Mouse (Mus musculus): ENCODE results near the gene Tra2a. TPM values are rescaled to one million over a fixed set of nuclear protein-coding genes. Genes with fewer than 3 reads are reported as not detected.
A peak's percentile ranks its signal among the peaks of the same experiment; 100 is the strongest.

Tra2a gene
- polyA plus RNA-seq, 1 experiment from 2014 or later, result 30.2 TPM

GRCm38 (mm10) chr6:49263081-49263846, 569 bp downstream of the Tra2a start:
- H3K4me3 ChIP-seq (ENCODE audit: low read depth, low read length), result peak overlapping the region; percentile 100
- H3K4me1 ChIP-seq (replicated peaks; ENCODE audit: control insufficient read depth, insufficient read depth, low read length), result no peaks in the 10 kb centered on the region
- WGBS, result under 1% methylated on average over 69 of the region's 71 CpGs
- H3K36me3 ChIP-seq (ENCODE audit: control insufficient read depth, insufficient read depth), result no peaks in the 10 kb centered on the region
- peak; percentile 69 for ATAC-seq
- no peaks in the 10 kb centered on the region for H3K27me3 ChIP-seq (replicated peaks; ENCODE audit: control insufficient read depth, insufficient read depth, low read length)
- peak overlapping the region; percentile 68 for H3K4me2 ChIP-seq (replicated peaks; ENCODE audit: low read depth)
- H3K27ac ChIP-seq (ENCODE audit: low read depth, low read length), result peak overlapping the region; percentile 97
- H3K9ac ChIP-seq (ENCODE audit: low read depth, low read length), result peak overlapping the region; percentile 96
- no peaks in the 10 kb centered on the region for H3K9me3 ChIP-seq (ENCODE audit: control insufficient read depth)
- no peak for TF ChIP-seq CTCF (IDR thresholded peaks at IDR 0.05; ENCODE audit: low read depth)

GRCm38 (mm10) chr6:49262421-49262820, 1.4 kb downstream of the Tra2a start:
- H3K27me3 ChIP-seq (replicated peaks; ENCODE audit: control insufficient read depth, insufficient read depth, low read length), result no peaks in the 10 kb centered on the region
- H3K36me3 ChIP-seq (ENCODE audit: control insufficient read depth, insufficient read depth), result no peaks in the 10 kb centered on the region
- peak overlapping the region; percentile 68 for H3K4me2 ChIP-seq (replicated peaks; ENCODE audit: low read depth)
- H3K9ac ChIP-seq (ENCODE audit: low read depth, low read length), result peak overlapping the region; percentile 96
- no peak for ATAC-seq
- WGBS, result under 1% methylated on average over 9 of the region's 9 CpGs
- no peaks in the 10 kb centered on the region for H3K9me3 ChIP-seq (ENCODE audit: control insufficient read depth)
- H3K27ac ChIP-seq (ENCODE audit: low read depth, low read length), result no peak overlapping the region
- peak overlapping the region; percentile 100 for H3K4me3 ChIP-seq (ENCODE audit: low read depth, low read length)
- no peak for TF ChIP-seq CTCF (IDR thresholded peaks at IDR 0.05; ENCODE audit: low read depth)
- H3K4me1 ChIP-seq (replicated peaks; ENCODE audit: control insufficient read depth, insufficient read depth, low read length), result no peaks in the 10 kb centered on the region

- peak overlapping the region; percentile 4; the same call in 1 of the 2 replicates for H3K27ac ChIP-seq (ENCODE audit: low read depth, low read length)
- H3K4me1 ChIP-seq (replicated peaks; ENCODE audit: control insufficient read depth, insufficient read depth, low read length), result no peaks in the 10 kb centered on the region
- peak overlapping the region; percentile 4 for H3K4me2 ChIP-seq (replicated peaks; ENCODE audit: low read depth)
- no peak for TF ChIP-seq CTCF (IDR thresholded peaks at IDR 0.05; ENCODE audit: low read depth)
- no peak overlapping the region for H3K9ac ChIP-seq (ENCODE audit: low read depth, low read length)
- no peaks in the 10 kb centered on the region for H3K9me3 ChIP-seq (ENCODE audit: control insufficient read depth)
- H3K4me3 ChIP-seq (ENCODE audit: low read depth, low read length), result no peak overlapping the region
- WGBS, result 24% methylated on average over 5 of the region's 5 CpGs
- no peak for ATAC-seq
- H3K27me3 ChIP-seq (replicated peaks; ENCODE audit: control insufficient read depth, insufficient read depth, low read length), result no peaks in the 10 kb centered on the region
- no peaks in the 10 kb centered on the region for H3K36me3 ChIP-seq (ENCODE audit: control insufficient read depth, insufficient read depth)
These were observed 4.1 kb downstream of the Tra2a start for GRCm38 (mm10) chr6:49259711-49260110.

GRCm38 (mm10) chr6:49257880-49258279, 6.0 kb downstream of the Tra2a start:
- H3K9ac ChIP-seq (ENCODE audit: low read depth, low read length), result no peak overlapping the region
- WGBS, result 52% methylated on average over 2 of the region's 2 CpGs
- H3K27me3 ChIP-seq (replicated peaks; ENCODE audit: control insufficient read depth, insufficient read depth, low read length), result no peaks in the 10 kb centered on the region
- H3K4me2 ChIP-seq (replicated peaks; ENCODE audit: low read depth), result no peak overlapping the region
- H3K4me3 ChIP-seq (ENCODE audit: low read depth, low read length), result no peak overlapping the region
- no peak for TF ChIP-seq CTCF (IDR thresholded peaks at IDR 0.05; ENCODE audit: low read depth)
- no peaks in the 10 kb centered on the region for H3K9me3 ChIP-seq (ENCODE audit: control insufficient read depth)
- H3K4me1 ChIP-seq (replicated peaks; ENCODE audit: control insufficient read depth, insufficient read depth, low read length), result no peaks in the 10 kb centered on the region
- ATAC-seq, result no peak
- H3K27ac ChIP-seq (ENCODE audit: low read depth, low read length), result no peak overlapping the region
- H3K36me3 ChIP-seq (ENCODE audit: control insufficient read depth, insufficient read depth), result no peaks in the 10 kb centered on the region

GRCm38 (mm10) chr6:49252207-49252606, 11.6 kb downstream of the Tra2a start:
- no peak for ATAC-seq
- Histone ChIP-seq H3K4me2 (replicated peaks; ENCODE audit: low read depth) (no peak overlapping the region), H3K9ac (ENCODE audit: low read depth, low read length) (no peak overlapping the region), H3K4me1 (replicated peaks; ENCODE audit: control insufficient read depth, insufficient read depth, low read length) (no peaks in the 10 kb centered on the region), H3K9me3 (ENCODE audit: control insufficient read depth) (no peaks in the 10 kb centered on the region), H3K36me3 (ENCODE audit: control insufficient read depth, insufficient read depth) (peaks cover 31% of the 10 kb centered on the region), H3K4me3 (ENCODE audit: low read depth, low read length) (no peak overlapping the region), H3K27ac (ENCODE audit: low read depth, low read length) (no peak overlapping the region), H3K27me3 (replicated peaks; ENCODE audit: control insufficient read depth, insufficient read depth, low read length) (no peaks in the 10 kb centered on the region)
- WGBS, result 86% methylated on average over 8 of the region's 8 CpGs
- no peak for TF ChIP-seq CTCF (IDR thresholded peaks at IDR 0.05; ENCODE audit: low read depth)

GRCm38 (mm10) chr6:49251199-49251598, 12.6 kb downstream of the Tra2a start:
- TF ChIP-seq CTCF (IDR thresholded peaks at IDR 0.05; ENCODE audit: low read depth), result peak; percentile 41
- H3K36me3 ChIP-seq (ENCODE audit: control insufficient read depth, insufficient read depth), result peaks cover 41% of the 10 kb centered on the region
- no peak for ATAC-seq
- H3K4me1 ChIP-seq (replicated peaks; ENCODE audit: control insufficient read depth, insufficient read depth, low read length), result no peaks in the 10 kb centered on the region
- H3K4me2 ChIP-seq (replicated peaks; ENCODE audit: low read depth), result no peak overlapping the region
- H3K9me3 ChIP-seq (ENCODE audit: control insufficient read depth), result no peaks in the 10 kb centered on the region
- no peak overlapping the region for H3K27ac ChIP-seq (ENCODE audit: low read depth, low read length)
- WGBS, result 98% methylated on average over 2 of the region's 2 CpGs
- H3K9ac ChIP-seq (ENCODE audit: low read depth, low read length), result no peak overlapping the region
- no peaks in the 10 kb centered on the region for H3K27me3 ChIP-seq (replicated peaks; ENCODE audit: control insufficient read depth, insufficient read depth, low read length)
- H3K4me3 ChIP-seq (ENCODE audit: low read depth, low read length), result no peak overlapping the region
